Mouse (Mus musculus): ENCODE data around the gene Tmem121. TPM values are rescaled to one million over a fixed set of nuclear protein-coding genes. Genes with fewer than 3 reads are reported as not detected.

Gene Tmem121
- under 1 TPM; 0.29 to 0.59 TPM for total RNA-seq (2021)
- long read RNA-seq, experiment 1 = 0 reads
- long read RNA-seq, experiment 2 = 0 reads

GRCm38 (mm10) chr12:113185442-113186291, at the start of gene Tmem121:
Gene Tmem121, plus strand, starts transcription at chr12:113185930.
- no peak for DNase-seq
- intact Hi-C loops (cut with DNase I) = no loop called here

GRCm38 (mm10) chr12:113136492-113137020, 49.2 kb upstream of the Tmem121 start:
- intact Hi-C loops (cut with DNase I) = no loop called here
- DNase-seq = no peak

GRCm38 (mm10) chr12:113137260-113138213, 48.2 kb upstream of the Tmem121 start:
- intact Hi-C loops (cut with DNase I) = no loop called here
- peak; percentile 40 to 44 for DNase-seq

- DNase-seq = no peak
- intact Hi-C loops (cut with DNase I) = no loop called here
These were observed 47.4 kb upstream of the Tmem121 start for GRCm38 (mm10) chr12:113138291-113138690.

GRCm38 (mm10) chr12:113138901-113139864, 46.5 kb upstream of the Tmem121 start:
- DNase-seq = no peak
- intact Hi-C loops (cut with DNase I) = no loop called here

- intact Hi-C loops (cut with DNase I) = loop anchor here (2.0 kb wide), 1 partner anchor 21 kb away; no protein-coding TSS in a partner anchor
- peak; percentile 95 for DNase-seq
These were observed 45.7 kb upstream of the Tmem121 start, which contains the start of gene Crip2 for GRCm38 (mm10) chr12:113139908-113140615. Gene Crip2, plus strand, starts transcription at chr12:113140236.

- peak; percentile 69 to 75 for DNase-seq
- intact Hi-C loops (cut with DNase I) = loop anchor here (2.0 kb wide), 1 partner anchor 22 kb away; no protein-coding TSS in a partner anchor
These were observed 44.9 kb upstream of the Tmem121 start for GRCm38 (mm10) chr12:113140616-113141411.

GRCm38 (mm10) chr12:113141531-113141973, 44.2 kb upstream of the Tmem121 start:
- DNase-seq = peak; percentile 78 to 81
- intact Hi-C loops (cut with DNase I) = loop anchor here (2.0 kb wide), 1 partner anchor 23 kb away; no protein-coding TSS in a partner anchor

GRCm38 (mm10) chr12:113142021-113142975, 43.4 kb upstream of the Tmem121 start:
- intact Hi-C loops (cut with DNase I) = no loop called here
- peak; percentile 86 to 87 for DNase-seq

GRCm38 (mm10) chr12:113143164-113143563, 42.6 kb upstream of the Tmem121 start:
- intact Hi-C loops (cut with DNase I) = no loop called here

GRCm38 (mm10) chr12:113144001-113144756, 41.6 kb upstream of the Tmem121 start:
- peak; percentile 58 to 76 for DNase-seq
- intact Hi-C loops (cut with DNase I) = no loop called here

More at GRCm38 (mm10) chr12:113143164-113143563, 42.6 kb upstream of the Tmem121 start:
- peak; percentile 38 to 49 for DNase-seq

- DNase-seq = no peak
- intact Hi-C loops (cut with DNase I) = no loop called here
These were observed 40.8 kb upstream of the Tmem121 start for GRCm38 (mm10) chr12:113144886-113145285.

GRCm38 (mm10) chr12:113145591-113145990, 40.1 kb upstream of the Tmem121 start:
- intact Hi-C loops (cut with DNase I) = no loop called here
- DNase-seq = no peak

GRCm38 (mm10) chr12:113146112-113147057, 39.3 kb upstream of the Tmem121 start, which contains the start of gene Crip1:
Gene Crip1, plus strand, starts transcription at chr12:113146316.
- peak; percentile 86 to 92 for DNase-seq
- intact Hi-C loops (cut with DNase I) = no loop called here

- intact Hi-C loops (cut with DNase I) = no loop called here
- DNase-seq = peak; percentile 53 to 61
These were observed 38.2 kb upstream of the Tmem121 start for GRCm38 (mm10) chr12:113147481-113147880.

All from heart, postnatal 14 days (tissue).